Mouse (Mus musculus) testis, adult 2 months (tissue): ENCODE measurements around the gene Nkd2.

ENCODE experiments used
- CTCF ChIP-seq: fragments of 200-500 bp; IDR thresholded peaks from 2 replicates; pipeline ENCODE4 v1.5.1; 2012; ENCODE audit warnings: low read depth, mild to moderate bottlenecking, inconsistent platforms, low read length, moderate library complexity; ENCODE audit not compliant: control insufficient read depth, insufficient read depth, insufficient replicate concordance
- POLR2A ChIP-seq: fragments of 200-500 bp; IDR thresholded peaks from 2 replicates; pipeline ENCODE4 v1.6.1; 2012; ENCODE audit warnings: low read depth, mild to moderate bottlenecking, inconsistent platforms, low read length, moderate library complexity; ENCODE audit not compliant: control insufficient read depth

DNA sequence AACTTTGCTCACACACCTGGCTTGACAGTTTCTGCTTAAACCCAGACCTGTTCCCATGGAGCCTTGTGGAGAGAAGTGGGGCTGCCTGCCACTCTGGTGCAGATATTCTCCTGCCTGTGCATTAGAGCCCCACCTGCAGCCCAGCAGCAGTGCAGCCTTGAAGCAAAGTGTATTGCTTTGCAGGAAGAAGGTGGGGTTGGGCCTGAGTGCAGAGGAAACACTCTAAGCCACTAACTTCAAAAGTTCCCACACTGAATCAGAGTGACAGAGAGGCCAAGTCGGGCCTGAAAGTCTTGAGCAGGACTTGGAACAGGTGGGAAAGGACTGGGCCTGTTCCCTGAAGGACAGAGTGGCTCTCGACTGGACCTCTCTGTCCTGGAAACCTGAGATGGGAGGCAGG lies 74.8 kb downstream of the Nkd2 start:
- TF ChIP-seq POLR2A, result no peak
- no peak for TF ChIP-seq CTCF
